Mouse (Mus musculus) stomach, embryonic 14.5 days (tissue): Measurements from ENCODE around the gene Inpp4b. TPM values are rescaled to one million over a fixed set of nuclear protein-coding genes. Genes with fewer than 3 reads are reported as not detected.
A peak's percentile ranks its signal among the peaks of the same experiment; 100 is the strongest.

Source experiments
- ATAC-seq: fragments of 200-750 bp; cut with Nextera tagmentation; 2 replicates; pipeline ENCODE4 v1.8.0; 2017; ENCODE audit warnings: low read depth, moderate TSS enrichment; ENCODE audit not compliant: insufficient number of reproducible peaks, insufficient read depth, low FRiP score
- H3K27ac ChIP-seq: fragments of 300-500 bp; sonication (generic); 2 replicates; pipeline ENCODE4 v1.5.1; 2014; ENCODE audit warnings: mild to moderate bottlenecking, low read length, moderate library complexity, mixed read lengths
- H3K27me3 ChIP-seq: fragments of 300-500 bp; sonication (generic); 2 replicates; pipeline ENCODE4 v1.6.1; 2014; ENCODE audit warnings: low read length, control low read depth, mixed read lengths; ENCODE audit not compliant: control insufficient read depth, insufficient read depth
- H3K36me3 ChIP-seq: fragments of 300-500 bp; sonication (generic); 2 replicates; pipeline ENCODE4 v1.6.1; 2014; ENCODE audit warnings: mild to moderate bottlenecking, control low read depth, low read length, moderate library complexity, mixed read lengths; ENCODE audit not compliant: control insufficient read depth, insufficient read depth
- H3K4me1 ChIP-seq: fragments of 300-500 bp; sonication (generic); 2 replicates; pipeline ENCODE4 v1.6.1; 2014; ENCODE audit warnings: low read length, control low read depth, mixed read lengths; ENCODE audit not compliant: control insufficient read depth, insufficient read depth
- H3K4me2 ChIP-seq: fragments of 300-500 bp; sonication (generic); replicated peaks from 2 replicates; pipeline ENCODE4 v1.6.1; 2014; ENCODE audit warnings: low read depth, low read length, control low read depth
- H3K4me3 ChIP-seq: fragments of 300-500 bp; sonication (generic); 2 replicates; pipeline ENCODE4 v1.5.1; 2014; ENCODE audit warnings: low read depth, low read length, control low read depth
- H3K9ac ChIP-seq: fragments of 300-500 bp; sonication (generic); replicated peaks from 2 replicates; pipeline ENCODE4 v1.6.1; 2014; ENCODE audit warnings: low read depth, mild to moderate bottlenecking, control low read depth, low read length, moderate library complexity, mixed read lengths
- H3K9me3 ChIP-seq: fragments of 300-500 bp; sonication (generic); 2 replicates; pipeline ENCODE4 v1.6.1; 2016; ENCODE audit warnings: low read depth, low read length, control low read depth; ENCODE audit not compliant: control insufficient read depth
- WGBS: fragments of 180-500 bp; shearing (Covaris S2); extraction: QIAGEN DNeasy Blood & Tissue Kit; methylation state at CpG from one replicate; pipeline ENCODE4 v1.1.7; 2014; 5-methylcytosine and 5-hydroxymethylcytosine counted together
- polyA plus RNA-seq: library from polyadenylated mRNA; unstranded; fragments of >200 nt; fragmentation: Nextera tagmentation; extraction: Ambion mirVana; gene quantifications from 2 replicates; pipeline ENCODE4 v1.2.1, GENCODE M21; 2014

The Inpp4b gene
- polyA plus RNA-seq, 1 experiment from 2014 or later, result 5.2 TPM

DNA sequence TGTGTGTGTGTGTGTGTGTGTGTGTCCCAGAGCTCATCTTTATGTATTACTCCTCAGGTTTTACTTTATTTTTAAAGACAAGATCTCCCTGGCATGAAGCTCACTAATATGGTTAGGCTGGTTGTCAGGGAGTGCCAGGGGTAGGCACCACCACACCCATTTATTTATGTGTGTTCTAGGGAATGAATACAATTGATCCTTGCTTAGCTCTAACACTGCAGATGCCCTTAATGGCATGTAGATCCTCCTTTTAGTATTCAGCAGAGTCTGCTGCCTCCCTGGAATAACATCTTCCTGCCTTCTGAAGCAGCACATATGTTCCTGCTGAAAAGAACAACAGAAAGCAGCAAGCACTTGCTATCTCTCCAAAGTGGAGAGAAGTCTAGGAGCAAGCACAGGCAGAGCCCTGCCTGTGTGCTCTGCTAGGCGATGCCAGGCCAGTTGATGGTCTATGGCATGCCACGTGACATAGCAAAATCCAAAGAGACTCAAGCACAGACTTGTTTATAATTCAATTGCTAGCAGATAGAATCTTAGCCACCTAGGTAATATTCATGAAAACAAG, 415.3 kb downstream of the Inpp4b start:
- WGBS, result 90% methylated on average over 2 of the region's 2 CpGs
- H3K27me3 ChIP-seq, result no peaks in the 10 kb centered on the region
- no peaks in the 10 kb centered on the region for H3K4me1 ChIP-seq
- H3K36me3 ChIP-seq, result no peaks in the 10 kb centered on the region
- ATAC-seq, result no peak
- no peak overlapping the region for H3K9ac ChIP-seq
- no peak overlapping the region for H3K27ac ChIP-seq
- no peak overlapping the region for H3K4me3 ChIP-seq
- no peaks in the 10 kb centered on the region for H3K9me3 ChIP-seq
- H3K4me2 ChIP-seq, result no peak overlapping the region

DNA sequence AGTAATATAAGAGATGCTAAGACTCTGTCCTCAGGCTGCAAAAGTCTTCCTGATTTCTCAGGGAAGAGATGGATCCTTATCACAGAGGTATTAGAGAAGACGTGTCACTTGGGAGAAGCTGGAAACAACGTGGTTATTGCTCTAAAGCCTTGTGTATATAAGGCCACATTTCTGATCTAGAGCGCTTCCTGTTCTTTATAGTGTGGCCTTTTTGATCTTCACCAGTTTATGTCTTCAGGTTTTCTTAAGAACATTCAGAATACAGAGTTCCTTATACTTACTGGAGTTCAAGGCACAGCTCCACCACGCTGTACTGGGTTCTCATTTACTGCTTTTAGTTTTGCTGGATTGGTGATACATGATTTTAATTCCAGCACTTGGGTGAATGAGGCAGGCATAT, 419.1 kb downstream of the Inpp4b start:
- H3K9ac ChIP-seq, result no peak overlapping the region
- H3K4me3 ChIP-seq, result no peak overlapping the region
- WGBS, result 71% methylated on average over 4 of the region's 4 CpGs
- no peak for ATAC-seq
- no peaks in the 10 kb centered on the region for H3K4me1 ChIP-seq
- no peak overlapping the region for H3K4me2 ChIP-seq
- no peaks in the 10 kb centered on the region for H3K9me3 ChIP-seq
- no peaks in the 10 kb centered on the region for H3K27me3 ChIP-seq
- H3K36me3 ChIP-seq, result no peaks in the 10 kb centered on the region
- H3K27ac ChIP-seq, result no peak overlapping the region

DNA sequence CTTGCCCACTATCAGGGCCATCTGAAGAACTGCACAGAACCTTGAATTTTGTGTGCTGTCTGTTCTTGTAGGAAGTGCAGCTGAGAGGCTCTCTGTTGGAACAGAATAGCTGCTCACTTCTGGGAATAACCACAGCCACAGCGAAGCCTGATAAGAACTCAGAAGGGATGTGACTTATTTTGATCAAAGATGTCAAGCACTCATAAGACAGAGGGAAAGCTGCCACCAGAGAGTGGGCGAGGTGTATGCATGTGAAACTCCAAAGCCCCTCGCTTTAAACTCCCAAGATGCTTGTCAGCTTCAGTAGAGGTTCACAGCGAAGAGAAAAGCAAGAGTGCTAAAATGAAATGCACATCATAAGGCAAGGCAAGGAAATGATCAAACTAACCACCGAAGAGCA, 423.7 kb downstream of the Inpp4b start:
- no peak overlapping the region for H3K4me2 ChIP-seq
- no peak overlapping the region for H3K4me3 ChIP-seq
- 90% methylated on average over 5 of the region's 5 CpGs for WGBS
- H3K4me1 ChIP-seq, result peaks cover 6% of the 10 kb centered on the region; the same call in 1 of the 2 replicates
- H3K27me3 ChIP-seq, result no peaks in the 10 kb centered on the region
- H3K27ac ChIP-seq, result no peak overlapping the region
- H3K9ac ChIP-seq, result no peak overlapping the region
- no peaks in the 10 kb centered on the region for H3K9me3 ChIP-seq
- no peaks in the 10 kb centered on the region for H3K36me3 ChIP-seq
- no peak for ATAC-seq

DNA sequence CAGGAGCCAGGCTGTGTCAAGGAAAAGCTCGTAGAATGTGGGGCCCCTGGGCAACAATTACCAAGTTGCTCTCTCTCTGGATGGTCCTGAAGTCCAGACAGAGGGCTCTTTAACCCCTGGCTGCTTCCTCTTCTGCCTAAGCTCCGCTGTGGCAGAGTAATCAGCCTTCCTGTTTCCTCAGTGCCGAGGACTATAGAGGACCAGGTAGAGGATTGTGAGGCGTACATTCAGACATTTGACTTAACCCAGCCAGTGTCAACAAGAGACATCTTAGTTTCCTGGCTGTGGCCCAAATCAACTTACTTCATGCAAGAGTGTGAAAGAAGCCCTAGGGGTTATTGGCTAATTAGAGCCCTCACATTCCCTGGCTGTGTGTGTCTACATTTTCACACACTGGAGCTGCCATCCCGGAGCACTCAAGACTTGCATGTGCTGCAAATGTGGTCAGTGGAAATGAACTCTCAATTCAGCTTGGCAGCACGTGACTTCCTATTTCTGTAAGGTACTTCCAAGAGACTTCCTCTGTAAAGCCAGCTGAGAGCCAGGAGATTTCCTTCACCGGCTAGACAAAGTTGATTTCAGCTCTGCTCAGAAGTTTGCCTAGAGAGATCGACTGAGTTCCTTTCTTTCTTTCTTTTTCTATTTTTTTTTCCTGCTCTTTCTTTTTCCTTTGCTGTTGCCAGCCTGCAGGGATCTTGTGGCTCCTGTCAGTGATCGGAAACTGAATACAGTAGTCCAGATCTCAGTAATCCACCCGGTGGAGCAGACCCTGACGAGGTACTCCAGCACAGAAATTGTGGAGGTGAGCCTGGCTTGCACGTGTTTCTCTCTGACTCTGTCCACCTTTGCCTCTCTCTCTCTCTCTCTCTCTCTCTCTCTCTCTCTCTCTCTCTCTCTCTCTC, 425.3 kb downstream of the Inpp4b start:
- peaks cover 6% of the 10 kb centered on the region; the same call in 1 of the 2 replicates for H3K4me1 ChIP-seq
- ATAC-seq, result peak; percentile 61; the same call in 1 of the 2 replicates
- WGBS, result 11% methylated on average over 12 of the region's 12 CpGs
- H3K9me3 ChIP-seq, result no peaks in the 10 kb centered on the region
- H3K36me3 ChIP-seq, result no peaks in the 10 kb centered on the region
- H3K27ac ChIP-seq, result peak overlapping the region; percentile 21; the same call in 1 of the 2 replicates
- no peak overlapping the region for H3K4me3 ChIP-seq
- H3K9ac ChIP-seq, result no peak overlapping the region
- H3K4me2 ChIP-seq, result peak overlapping the region; percentile 42
- H3K27me3 ChIP-seq, result no peaks in the 10 kb centered on the region

DNA sequence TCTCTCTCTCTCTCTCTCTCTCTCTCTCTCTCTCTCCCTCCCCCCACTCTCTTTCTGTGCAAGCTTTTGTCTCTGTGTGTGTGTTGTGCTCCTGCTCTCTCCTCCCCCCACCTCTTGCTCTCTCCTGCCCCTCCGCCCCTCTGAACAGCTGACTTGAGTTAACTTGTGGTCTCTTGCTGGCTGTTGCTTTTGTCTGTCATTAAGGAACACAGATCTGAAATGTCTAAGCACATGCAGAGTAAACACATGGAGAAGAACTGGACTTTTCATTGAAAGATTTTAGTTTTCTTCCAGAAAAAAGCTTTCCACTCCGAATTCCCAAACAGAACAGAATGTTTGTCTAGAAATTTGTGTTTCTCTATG, 425.9 kb downstream of the Inpp4b start:
- 0 out of 2 replicates have a peak, but pooled peaks have one; percentile 56 for ATAC-seq
- no peak overlapping the region for H3K4me3 ChIP-seq
- H3K9ac ChIP-seq, result no peak overlapping the region
- peaks cover 6% of the 10 kb centered on the region; the same call in 1 of the 2 replicates for H3K4me1 ChIP-seq
- H3K4me2 ChIP-seq, result peak overlapping the region; percentile 42
- H3K9me3 ChIP-seq, result no peaks in the 10 kb centered on the region
- H3K27ac ChIP-seq, result no peak overlapping the region
- H3K27me3 ChIP-seq, result no peaks in the 10 kb centered on the region
- H3K36me3 ChIP-seq, result no peaks in the 10 kb centered on the region
- WGBS, result 30% methylated on average over 2 of the region's 2 CpGs

DNA sequence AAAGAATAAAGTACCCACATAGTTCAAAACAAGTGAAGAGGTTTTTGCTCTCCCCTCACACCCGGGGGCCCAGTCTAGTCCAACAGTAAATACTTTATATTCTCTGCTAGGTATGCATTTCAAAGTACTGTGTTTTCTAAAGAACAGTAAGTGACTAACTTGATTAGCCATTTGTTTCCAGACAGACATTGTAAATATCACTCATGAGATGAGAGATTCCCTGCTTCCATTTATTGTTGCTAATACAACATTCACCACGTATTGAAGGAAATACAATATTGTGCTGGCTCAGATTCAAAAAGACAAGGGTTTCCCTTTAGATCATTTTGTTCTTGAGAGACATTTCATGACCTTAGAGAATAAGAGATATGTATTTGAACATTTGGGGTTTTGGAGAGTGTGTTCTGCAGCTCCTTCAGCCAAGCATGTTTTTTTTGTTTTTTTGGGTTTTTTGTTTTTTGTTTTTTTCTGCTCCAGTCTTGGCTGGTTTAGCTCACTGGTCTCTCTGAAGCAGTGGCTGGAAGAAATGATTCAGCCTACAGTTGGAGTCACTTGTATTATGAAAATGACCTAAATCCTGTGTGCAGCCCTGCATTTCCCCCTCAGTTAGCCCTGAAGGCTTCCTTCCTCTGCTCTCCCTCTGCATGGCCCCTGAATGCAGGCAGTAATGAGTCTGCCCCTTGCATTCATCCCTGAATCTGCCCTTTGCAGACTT, 426.5 kb downstream of the Inpp4b start:
- 42% methylated on average over 2 of the region's 2 CpGs for WGBS
- no peaks in the 10 kb centered on the region for H3K9me3 ChIP-seq
- H3K4me1 ChIP-seq, result peaks cover 6% of the 10 kb centered on the region; the same call in 1 of the 2 replicates
- H3K4me2 ChIP-seq, result no peak overlapping the region
- no peaks in the 10 kb centered on the region for H3K36me3 ChIP-seq
- no peak overlapping the region for H3K9ac ChIP-seq
- H3K27ac ChIP-seq, result no peak overlapping the region
- H3K27me3 ChIP-seq, result no peaks in the 10 kb centered on the region
- ATAC-seq, result no peak
- no peak overlapping the region for H3K4me3 ChIP-seq

DNA sequence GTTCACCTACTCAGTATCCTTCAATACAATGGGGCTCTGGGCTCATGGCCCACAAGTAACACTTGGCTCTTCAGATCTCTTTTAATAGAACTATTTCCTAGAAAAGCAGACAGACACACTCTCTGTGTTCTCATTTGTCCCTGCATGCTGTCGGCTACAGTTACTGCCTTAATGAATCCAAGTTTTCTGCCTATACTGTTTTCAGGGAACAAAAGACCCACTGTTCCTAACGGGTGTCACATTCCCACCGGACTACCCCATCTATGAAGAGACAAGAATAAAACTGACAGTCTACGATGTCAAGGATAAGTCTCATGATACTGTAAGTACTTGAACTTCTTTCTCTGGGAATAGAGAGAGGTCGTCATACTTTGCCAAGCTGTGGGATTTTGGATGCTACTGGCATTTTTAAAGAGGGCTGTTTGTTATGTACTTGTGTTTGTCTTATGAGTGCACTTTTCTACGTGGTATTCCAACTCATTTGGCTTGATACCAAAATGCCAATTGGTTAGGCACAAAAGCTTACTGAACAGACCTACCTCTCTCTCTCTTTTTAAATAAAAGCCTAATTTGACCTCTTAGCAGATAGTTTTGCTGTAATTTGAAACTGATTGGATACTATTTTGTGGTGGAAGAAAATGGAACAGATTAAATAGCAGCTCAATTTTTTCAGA, 428.4 kb downstream of the Inpp4b start:
- no peak for ATAC-seq
- no peak overlapping the region for H3K4me2 ChIP-seq
- H3K27ac ChIP-seq, result no peak overlapping the region
- H3K9ac ChIP-seq, result no peak overlapping the region
- H3K4me1 ChIP-seq, result peaks cover 6% of the 10 kb centered on the region; the same call in 1 of the 2 replicates
- no peaks in the 10 kb centered on the region for H3K9me3 ChIP-seq
- H3K4me3 ChIP-seq, result no peak overlapping the region
- 72% methylated on average over 6 of the region's 6 CpGs for WGBS
- H3K27me3 ChIP-seq, result no peaks in the 10 kb centered on the region
- H3K36me3 ChIP-seq, result no peaks in the 10 kb centered on the region

DNA sequence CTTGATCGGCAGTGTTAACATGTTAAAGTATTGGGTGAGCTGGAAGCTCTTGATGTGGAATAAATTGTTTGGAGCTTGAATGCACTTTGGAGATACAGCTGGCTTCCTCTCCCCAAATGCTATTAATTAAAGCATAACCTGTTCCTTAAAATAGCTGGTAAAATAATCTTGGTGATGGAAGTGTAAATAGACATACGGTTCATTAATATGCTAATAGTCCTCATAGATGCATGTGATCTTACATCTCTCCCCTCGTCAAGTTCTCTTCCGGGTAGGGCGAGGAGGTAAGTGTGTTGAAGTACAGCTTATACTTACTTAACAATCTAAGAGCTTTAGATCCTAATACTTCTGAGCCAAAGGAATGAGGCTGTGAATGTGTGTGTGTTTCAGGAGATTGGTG, 430.5 kb downstream of the Inpp4b start:
- WGBS, result 86% methylated on average over 5 of the region's 5 CpGs
- H3K9me3 ChIP-seq, result no peaks in the 10 kb centered on the region
- H3K27me3 ChIP-seq, result no peaks in the 10 kb centered on the region
- no peak overlapping the region for H3K4me2 ChIP-seq
- no peak overlapping the region for H3K9ac ChIP-seq
- no peaks in the 10 kb centered on the region for H3K36me3 ChIP-seq
- no peak overlapping the region for H3K27ac ChIP-seq
- H3K4me1 ChIP-seq, result no peaks in the 10 kb centered on the region
- no peak for ATAC-seq
- H3K4me3 ChIP-seq, result no peak overlapping the region
